Mouse (Mus musculus) testis, adult 2 months (tissue): ENCODE measurements around the gene Clrn3. TPM values are rescaled to one million over a fixed set of nuclear protein-coding genes. Genes with fewer than 3 reads are reported as not detected.

ENCODE experiments used
- H3K27ac ChIP-seq: fragments of 200-500 bp; 2 replicates; pipeline ENCODE4 v1.5.1; 2012; ENCODE audit warnings: low read depth, low read length; ENCODE audit not compliant: control insufficient read depth, insufficient read depth
- H3K27me3 ChIP-seq: fragments of 200-500 bp; 2 replicates; pipeline ENCODE4 v1.6.1; 2012; ENCODE audit warnings: mild to moderate bottlenecking, low read length, moderate library complexity; ENCODE audit not compliant: control insufficient read depth, insufficient read depth
- H3K36me3 ChIP-seq: fragments of 200-500 bp; 2 replicates; pipeline ENCODE4 v1.6.1; 2012; ENCODE audit warnings: mild to moderate bottlenecking, low read length; ENCODE audit not compliant: control insufficient read depth, insufficient read depth
- H3K4me1 ChIP-seq: fragments of 200-500 bp; 2 replicates; pipeline ENCODE4 v1.6.1; 2012; ENCODE audit warnings: low read length; ENCODE audit not compliant: control insufficient read depth, insufficient read depth
- H3K4me3 ChIP-seq: fragments of 200-500 bp; 2 replicates; pipeline ENCODE4 v1.5.1; 2012; ENCODE audit warnings: low read depth, mild to moderate bottlenecking, low read length, moderate library complexity, mixed read lengths; ENCODE audit not compliant: control insufficient read depth
- CTCF ChIP-seq: fragments of 200-500 bp; IDR thresholded peaks from 2 replicates; pipeline ENCODE4 v1.5.1; 2012; ENCODE audit warnings: low read depth, mild to moderate bottlenecking, inconsistent platforms, low read length, moderate library complexity; ENCODE audit not compliant: control insufficient read depth, insufficient read depth, insufficient replicate concordance
- POLR2A ChIP-seq: fragments of 200-500 bp; IDR thresholded peaks from 2 replicates; pipeline ENCODE4 v1.6.1; 2012; ENCODE audit warnings: low read depth, mild to moderate bottlenecking, inconsistent platforms, low read length, moderate library complexity; ENCODE audit not compliant: control insufficient read depth
- polyA plus RNA-seq: library from polyadenylated mRNA; depleted of rRNA; stranded (reverse); fragments of >200 nt; gene quantifications from 2 replicates; pipeline ENCODE4 v1.2.3, GENCODE M21; 2012

Clrn3 gene
- polyA plus RNA-seq, 1 experiment = not detected

- Histone ChIP-seq H3K27ac (no peak overlapping the region), H3K4me3 (no peak overlapping the region), H3K27me3 (no peaks in the 10 kb centered on the region), H3K36me3 (no peaks in the 10 kb centered on the region), H3K4me1 (no peaks in the 10 kb centered on the region)
- TF ChIP-seq CTCF (no peak), POLR2A (no peak)
Measured at GRCm38 (mm10) chr7:135566013-135566412, 37.6 kb upstream of the Clrn3 start.

GRCm38 (mm10) chr7:135564022-135564421 lies 35.6 kb upstream of the Clrn3 start:
- TF ChIP-seq POLR2A (no peak), CTCF (no peak)
- H3K27ac ChIP-seq = no peak overlapping the region
- H3K36me3 ChIP-seq = no peaks in the 10 kb centered on the region
- no peak overlapping the region for H3K4me3 ChIP-seq
- H3K4me1 ChIP-seq = no peaks in the 10 kb centered on the region
- H3K27me3 ChIP-seq = no peaks in the 10 kb centered on the region

GRCm38 (mm10) chr7:135560280-135560679 lies 31.8 kb upstream of the Clrn3 start:
- no peaks in the 10 kb centered on the region for H3K27me3 ChIP-seq
- no peak overlapping the region for H3K27ac ChIP-seq
- TF ChIP-seq POLR2A (no peak), CTCF (no peak)
- no peaks in the 10 kb centered on the region for H3K36me3 ChIP-seq
- H3K4me3 ChIP-seq = no peak overlapping the region
- H3K4me1 ChIP-seq = no peaks in the 10 kb centered on the region

GRCm38 (mm10) chr7:135556663-135557402 lies 28.4 kb upstream of the Clrn3 start:
- no peak for TF ChIP-seq POLR2A
- TF ChIP-seq CTCF = no peak
- no peaks in the 10 kb centered on the region for H3K4me1 ChIP-seq
- H3K27ac ChIP-seq = no peak overlapping the region
- no peak overlapping the region for H3K4me3 ChIP-seq
- no peaks in the 10 kb centered on the region for H3K36me3 ChIP-seq
- no peaks in the 10 kb centered on the region for H3K27me3 ChIP-seq

- H3K4me1 ChIP-seq = no peaks in the 10 kb centered on the region
- H3K36me3 ChIP-seq = no peaks in the 10 kb centered on the region
- H3K4me3 ChIP-seq = no peak overlapping the region
- no peaks in the 10 kb centered on the region for H3K27me3 ChIP-seq
- no peak overlapping the region for H3K27ac ChIP-seq
- TF ChIP-seq POLR2A (no peak), CTCF (no peak)
Measured at GRCm38 (mm10) chr7:135553550-135553949, 25.1 kb upstream of the Clrn3 start.

- Histone ChIP-seq H3K4me1 (no peaks in the 10 kb centered on the region), H3K36me3 (no peaks in the 10 kb centered on the region), H3K27me3 (no peaks in the 10 kb centered on the region), H3K27ac (no peak overlapping the region), H3K4me3 (no peak overlapping the region)
- TF ChIP-seq POLR2A (no peak), CTCF (no peak)
Measured at GRCm38 (mm10) chr7:135551547-135551946, 23.1 kb upstream of the Clrn3 start.

GRCm38 (mm10) chr7:135548434-135548833 lies 20.0 kb upstream of the Clrn3 start:
- Histone ChIP-seq H3K36me3 (no peaks in the 10 kb centered on the region), H3K4me1 (peaks cover 2% of the 10 kb centered on the region; the same call in 1 of the 2 replicates)
- TF ChIP-seq POLR2A = no peak
- no peak for TF ChIP-seq CTCF

GRCm38 (mm10) chr7:135546530-135546929 lies 18.1 kb upstream of the Clrn3 start:
- H3K36me3 ChIP-seq = no peaks in the 10 kb centered on the region
- H3K27me3 ChIP-seq = no peaks in the 10 kb centered on the region
- peaks cover 5% of the 10 kb centered on the region; the same call in 1 of the 2 replicates for H3K4me1 ChIP-seq
- H3K27ac ChIP-seq = no peak overlapping the region
- no peak overlapping the region for H3K4me3 ChIP-seq
- TF ChIP-seq POLR2A = no peak
- no peak for TF ChIP-seq CTCF

More at GRCm38 (mm10) chr7:135548434-135548833, 20.0 kb upstream of the Clrn3 start:
- H3K4me3 ChIP-seq = no peak overlapping the region
- H3K27ac ChIP-seq = no peak overlapping the region
- H3K27me3 ChIP-seq = no peaks in the 10 kb centered on the region
